Mouse (Mus musculus) forebrain, embryonic 11.5 days (tissue): Measurements from ENCODE around the gene Pnmal2. TPM values are rescaled to one million over a fixed set of nuclear protein-coding genes. Genes with fewer than 3 reads are reported as not detected.

ENCODE experiments used
- ATAC-seq: fragments of 200-750 bp; cut with Nextera tagmentation; replicated peaks from 2 replicates; pipeline ENCODE4 v1.8.0; 2017; ENCODE audit warnings: moderate TSS enrichment; ENCODE audit not compliant: low FRiP score
- DNase-seq: peaks from one replicate; pipeline ENCODE4 v3.0.0-alpha.2; 2017; ENCODE audit warnings: low spot score
- H3K27ac ChIP-seq: fragments of 300-500 bp; sonication (generic); 2 replicates; pipeline ENCODE4 v1.5.1; 2014; ENCODE audit warnings: low read depth, low read length
- H3K27me3 ChIP-seq: fragments of 300-500 bp; sonication (generic); 2 replicates; pipeline ENCODE4 v1.6.1; 2014; ENCODE audit warnings: mild to moderate bottlenecking, low read length, mixed read lengths; ENCODE audit not compliant: control insufficient read depth, insufficient read depth
- H3K36me3 ChIP-seq: fragments of 300-500 bp; sonication (generic); 2 replicates; pipeline ENCODE4 v1.6.1; 2014; ENCODE audit warnings: mild to moderate bottlenecking, low read length, moderate library complexity, mixed read lengths; ENCODE audit not compliant: control insufficient read depth, insufficient read depth
- H3K4me1 ChIP-seq: fragments of 300-500 bp; sonication (generic); replicated peaks from 2 replicates; pipeline ENCODE4 v1.6.1; 2014; ENCODE audit warnings: low read length, mixed read lengths; ENCODE audit not compliant: control insufficient read depth, insufficient read depth
- H3K4me2 ChIP-seq: fragments of 300-500 bp; sonication (generic); 2 replicates; pipeline ENCODE4 v1.6.1; 2014; ENCODE audit warnings: low read depth, mild to moderate bottlenecking, low read length, moderate library complexity, mixed read lengths; ENCODE audit not compliant: severe bottlenecking
- H3K4me3 ChIP-seq: fragments of 300-500 bp; sonication (generic); 2 replicates; pipeline ENCODE4 v1.5.1; 2014; ENCODE audit warnings: low read depth, low read length
- H3K9ac ChIP-seq: fragments of 300-500 bp; sonication (generic); 2 replicates; pipeline ENCODE4 v1.6.1; 2014; ENCODE audit warnings: low read length
- H3K9me3 ChIP-seq: fragments of 300-500 bp; sonication (generic); 2 replicates; pipeline ENCODE4 v1.6.1; 2016; ENCODE audit warnings: low read length, mixed read lengths; ENCODE audit not compliant: control insufficient read depth
- WGBS: fragments of 180-500 bp; shearing (Covaris S2); extraction: QIAGEN DNeasy Blood & Tissue Kit; methylation state at CpG from one replicate; pipeline ENCODE4 v1.1.7; 2014; 5-methylcytosine and 5-hydroxymethylcytosine counted together
- polyA plus RNA-seq: library from polyadenylated mRNA; unstranded; fragments of >200 nt; fragmentation: Nextera tagmentation; extraction: Ambion mirVana; gene quantifications from 2 replicates; pipeline ENCODE4 v1.2.1, GENCODE M21; 2014

Gene Pnmal2
- polyA plus RNA-seq, 1 experiment from 2014 or later, result 12.3 TPM

DNA sequence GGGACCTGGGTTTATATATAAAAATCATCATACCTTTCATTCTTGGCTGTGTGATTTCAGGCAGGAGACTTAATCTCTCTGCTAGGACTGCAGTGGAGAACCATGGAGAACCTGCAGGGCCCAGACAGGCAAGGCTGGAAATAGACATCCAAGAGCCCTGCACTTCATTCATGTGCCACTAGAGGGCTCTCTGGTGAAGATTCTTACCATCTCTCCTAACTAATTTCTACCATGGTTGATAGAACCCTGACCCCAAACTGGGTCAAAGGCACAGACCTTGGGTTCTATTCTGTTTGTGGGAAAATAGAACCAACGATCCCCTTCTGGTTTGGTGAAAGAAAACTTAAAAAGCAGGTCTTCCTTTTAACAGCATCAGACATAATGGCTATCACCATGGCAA is 13.6 kb upstream of the Pnmal2 start:
- ATAC-seq (no peak; the same call in 1 of the 2 replicates), DNase-seq (peak; percentile 76)
- Histone ChIP-seq H3K9me3 (no peaks in the 10 kb centered on the region), H3K27ac (no peak overlapping the region), H3K4me3 (no peak overlapping the region), H3K4me2 (no peak overlapping the region), H3K36me3 (no peaks in the 10 kb centered on the region), H3K27me3 (no peaks in the 10 kb centered on the region), H3K9ac (no peak overlapping the region), H3K4me1 (no peaks in the 10 kb centered on the region; the same call in 1 of the 2 replicates)
- WGBS, result 4% methylated on average over 1 of the region's 1 CpGs

DNA sequence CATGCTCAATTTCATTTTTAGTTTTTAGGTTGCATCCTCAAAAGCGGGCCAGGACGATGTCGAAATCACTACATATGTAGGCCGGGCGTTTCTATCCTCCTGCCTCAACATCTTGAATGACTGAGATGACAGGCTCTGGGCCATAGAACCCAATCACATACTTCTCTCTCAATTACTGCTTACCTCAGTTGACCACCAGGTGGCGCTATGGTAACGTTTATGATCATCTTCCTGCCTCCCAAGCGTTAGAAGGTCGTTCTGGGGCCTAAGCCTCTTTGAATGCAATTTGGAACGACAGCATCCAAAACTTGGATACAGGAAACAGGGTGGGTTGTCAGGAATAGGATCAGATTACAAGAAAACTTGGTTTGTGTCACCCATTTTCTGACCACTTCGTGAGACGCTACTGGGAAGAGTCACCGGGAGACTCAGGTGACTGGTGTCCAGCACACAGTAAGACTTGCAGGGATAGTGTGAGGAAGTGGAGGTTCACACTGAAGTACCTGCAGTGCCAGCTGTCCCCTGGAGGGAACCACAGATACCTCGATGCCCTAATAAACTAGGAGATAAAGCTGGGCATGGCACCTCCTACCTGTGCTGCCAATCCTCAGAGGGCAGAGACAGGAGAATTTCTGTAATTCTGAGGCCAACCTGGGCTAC is 12.4 kb upstream of the Pnmal2 start:
- 16% methylated on average over 14 of the region's 14 CpGs for WGBS
- Histone ChIP-seq H3K4me3 (no peak overlapping the region), H3K9ac (no peak overlapping the region), H3K9me3 (no peaks in the 10 kb centered on the region), H3K4me1 (no peaks in the 10 kb centered on the region; the same call in 1 of the 2 replicates), H3K36me3 (no peaks in the 10 kb centered on the region), H3K27ac (no peak overlapping the region), H3K4me2 (no peak overlapping the region), H3K27me3 (no peaks in the 10 kb centered on the region)
- DNase-seq (peak; percentile 88), ATAC-seq (peak; percentile 61; the same call in 1 of the 2 replicates)

GRCm38 (mm10) chr7:16932704-16933577 is 11.5 kb upstream of the Pnmal2 start:
- ATAC-seq, result peak; percentile 47

GRCm38 (mm10) chr7:16937312-16937711 is 7.2 kb upstream of the Pnmal2 start:
- Histone ChIP-seq H3K27me3 (no peaks in the 10 kb centered on the region), H3K36me3 (no peaks in the 10 kb centered on the region), H3K9me3 (no peaks in the 10 kb centered on the region), H3K4me2 (no peak overlapping the region), H3K27ac (no peak overlapping the region), H3K4me3 (no peak overlapping the region), H3K4me1 (peaks cover 5% of the 10 kb centered on the region; the same call in 1 of the 2 replicates), H3K9ac (no peak overlapping the region)
- 52% methylated on average over 4 of the region's 4 CpGs for WGBS
- no peak for DNase-seq
- no peak for ATAC-seq

More at GRCm38 (mm10) chr7:16932704-16933577, 11.5 kb upstream of the Pnmal2 start:
- no peak overlapping the region for H3K4me3 ChIP-seq
- no peak overlapping the region for H3K27ac ChIP-seq
- DNase-seq, result no peak
- 41% methylated on average over 14 of the region's 14 CpGs for WGBS
- no peaks in the 10 kb centered on the region for H3K9me3 ChIP-seq
- no peaks in the 10 kb centered on the region for H3K36me3 ChIP-seq
- H3K27me3 ChIP-seq, result no peaks in the 10 kb centered on the region
- H3K4me1 ChIP-seq, result peaks cover under 1% of the 10 kb centered on the region; the same call in 1 of the 2 replicates
- H3K9ac ChIP-seq, result no peak overlapping the region
- no peak overlapping the region for H3K4me2 ChIP-seq

DNA sequence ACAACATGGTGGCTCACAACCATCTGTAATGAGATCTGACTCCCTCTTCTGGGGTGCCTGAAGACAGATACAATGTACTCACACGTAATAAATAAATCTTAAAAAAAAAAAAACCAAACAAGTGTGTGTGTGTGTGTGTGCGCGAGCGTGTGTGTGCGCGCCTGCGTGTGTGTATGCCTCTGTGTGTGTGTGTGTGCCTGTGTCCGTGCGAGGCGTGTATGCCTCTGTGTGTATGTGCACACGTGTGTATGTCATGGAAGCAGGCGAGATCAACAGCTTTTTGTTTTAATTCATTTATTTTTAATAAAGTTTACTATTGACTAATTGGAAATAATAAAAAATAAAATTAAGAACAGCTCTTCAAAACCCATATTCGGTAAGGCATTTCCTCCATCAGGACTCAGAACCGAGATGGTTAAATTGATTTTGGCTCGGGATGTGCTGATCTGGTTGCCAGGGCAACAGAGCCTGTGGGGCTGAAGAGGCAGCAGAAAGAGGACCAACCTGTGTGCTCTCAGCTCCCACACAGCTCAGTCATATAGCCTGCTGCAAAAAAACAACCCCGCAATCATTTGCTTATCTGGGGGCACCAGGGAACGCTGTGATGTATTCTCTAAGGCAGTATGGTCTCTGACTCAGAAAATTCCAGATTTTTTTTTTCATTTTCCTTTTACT is 6.2 kb upstream of the Pnmal2 start:
- Histone ChIP-seq H3K4me3 (no peak overlapping the region), H3K27ac (0 out of 2 replicates have a peak overlapping the region, but pooled peaks have one; percentile 25), H3K4me2 (no peak overlapping the region), H3K9ac (no peak overlapping the region), H3K9me3 (no peaks in the 10 kb centered on the region), H3K36me3 (no peaks in the 10 kb centered on the region), H3K4me1 (peaks cover 9% of the 10 kb centered on the region; the same call in 1 of the 2 replicates), H3K27me3 (no peaks in the 10 kb centered on the region)
- WGBS, result 70% methylated on average over 17 of the region's 17 CpGs
- ATAC-seq (peak; percentile 51; the same call in 1 of the 2 replicates), DNase-seq (no peak)

DNA sequence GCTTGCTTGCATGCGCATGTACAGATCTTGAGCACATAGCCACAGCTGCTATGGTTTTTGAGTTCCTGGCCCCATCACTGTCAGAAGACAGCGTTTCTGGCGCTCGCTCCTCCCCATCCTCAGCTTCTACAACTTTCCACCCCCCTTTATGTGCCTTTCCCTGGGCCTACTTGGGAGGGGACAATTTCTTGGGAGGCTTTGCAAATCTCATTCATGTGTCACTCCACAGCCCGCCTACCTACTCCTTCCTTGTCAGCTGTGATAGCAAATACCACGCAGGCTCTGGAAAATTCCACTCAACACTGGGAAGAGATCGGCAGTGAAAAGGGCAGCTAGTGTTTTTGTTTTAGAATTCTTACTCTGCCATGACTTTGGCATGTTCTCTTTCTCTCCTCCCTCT is 4.2 kb upstream of the Pnmal2 start:
- peaks cover 11% of the 10 kb centered on the region; the same call in 1 of the 2 replicates for H3K4me1 ChIP-seq
- no peak overlapping the region for H3K9ac ChIP-seq
- H3K36me3 ChIP-seq, result no peaks in the 10 kb centered on the region
- H3K27me3 ChIP-seq, result peaks cover 3% of the 10 kb centered on the region
- H3K27ac ChIP-seq, result no peak overlapping the region
- DNase-seq (no peak), ATAC-seq (no peak)
- no peak overlapping the region for H3K4me2 ChIP-seq
- no peak overlapping the region for H3K4me3 ChIP-seq
- WGBS, result 57% methylated on average over 7 of the region's 7 CpGs
- H3K9me3 ChIP-seq, result no peaks in the 10 kb centered on the region

DNA sequence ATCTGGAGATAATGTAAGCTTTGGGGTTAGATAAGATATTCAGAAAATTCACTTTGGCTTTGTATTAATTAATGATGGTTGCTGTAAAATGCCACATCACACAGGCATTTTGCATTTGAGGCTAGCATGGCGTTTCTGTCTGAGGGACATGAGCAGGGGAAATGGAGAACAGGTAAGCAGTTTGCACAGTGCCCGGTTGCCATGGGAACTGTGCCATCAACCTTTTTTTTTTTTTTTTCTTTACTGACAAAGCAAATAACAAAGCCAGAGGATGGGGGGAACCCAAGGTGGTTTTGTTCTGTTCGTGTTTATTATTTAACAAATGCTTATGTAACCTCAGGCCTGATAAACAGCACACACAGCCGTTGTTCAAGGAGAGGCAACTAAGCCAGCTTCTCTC is 1.6 kb upstream of the Pnmal2 start:
- H3K9ac ChIP-seq, result no peak overlapping the region
- no peak for DNase-seq
- no peaks in the 10 kb centered on the region for H3K9me3 ChIP-seq
- no peaks in the 10 kb centered on the region for H3K36me3 ChIP-seq
- H3K27ac ChIP-seq, result peak overlapping the region; percentile 20; the same call in 1 of the 2 replicates
- peaks cover 19% of the 10 kb centered on the region for H3K4me1 ChIP-seq
- no peak overlapping the region for H3K4me2 ChIP-seq
- 60% methylated on average over 4 of the region's 4 CpGs for WGBS
- peaks cover 29% of the 10 kb centered on the region for H3K27me3 ChIP-seq
- ATAC-seq, result no peak
- no peak overlapping the region for H3K4me3 ChIP-seq

- Histone ChIP-seq H3K9ac (peak overlapping the region; percentile 78), H3K36me3 (no peaks in the 10 kb centered on the region), H3K4me3 (peak overlapping the region; percentile 61), H3K4me2 (peak overlapping the region; percentile 91), H3K27ac (peak overlapping the region; percentile 15; the same call in 1 of the 2 replicates), H3K4me1 (peaks cover 24% of the 10 kb centered on the region), H3K9me3 (no peaks in the 10 kb centered on the region), H3K27me3 (peaks cover 45% of the 10 kb centered on the region)
- ATAC-seq (no peak), DNase-seq (no peak)
- under 1% methylated on average over 22 of the region's 22 CpGs for WGBS
Observed at GRCm38 (mm10) chr7:16944808-16945315, 380 bp downstream of the Pnmal2 start.
